Mouse (Mus musculus): ENCODE measurements around the gene Nhsl2. TPM values are rescaled to one million over a fixed set of nuclear protein-coding genes. Genes with fewer than 3 reads are reported as not detected.
A peak's percentile ranks its signal among the peaks of the same experiment; 100 is the strongest.

Gene Nhsl2
- polyA plus RNA-seq, 1 experiment from 2014 or later, result 6.7 TPM

DNA sequence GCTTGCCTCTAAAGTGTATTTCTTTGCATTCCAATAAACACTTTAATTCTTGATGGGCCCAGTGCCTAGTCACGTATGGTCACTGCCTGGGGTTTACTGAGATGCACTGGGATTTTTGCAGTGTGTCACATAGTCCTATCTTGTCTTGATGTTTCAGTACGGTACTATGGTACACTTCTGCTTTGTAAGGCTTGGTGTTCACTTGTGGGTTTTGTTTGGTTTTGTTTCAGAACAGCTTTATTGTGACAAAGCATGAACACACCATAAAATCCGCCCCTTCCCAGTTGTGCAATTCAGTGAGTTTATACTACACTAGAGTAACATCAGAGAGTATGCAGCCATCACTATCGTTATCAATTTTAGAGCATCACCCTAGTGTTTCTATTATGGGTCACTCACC lies 204.8 kb downstream of the Nhsl2 start:
- Histone ChIP-seq H3K36me3 (no peaks in the 10 kb centered on the region), H3K9ac (no peak overlapping the region), H3K27me3 (no peaks in the 10 kb centered on the region; the same call in 1 of the 2 replicates), H3K4me2 (no peak overlapping the region), H3K4me1 (replicated peaks) (no peaks in the 10 kb centered on the region), H3K4me3 (no peak overlapping the region), H3K9me3 (replicated peaks) (no peaks in the 10 kb centered on the region), H3K27ac (no peak overlapping the region)
- ATAC-seq (replicated peaks; ENCODE audit: insufficient number of reproducible peaks, insufficient read depth, low FRiP score, low read depth), result no peak
- WGBS, result 78% methylated on average over 4 of the region's 4 CpGs

DNA sequence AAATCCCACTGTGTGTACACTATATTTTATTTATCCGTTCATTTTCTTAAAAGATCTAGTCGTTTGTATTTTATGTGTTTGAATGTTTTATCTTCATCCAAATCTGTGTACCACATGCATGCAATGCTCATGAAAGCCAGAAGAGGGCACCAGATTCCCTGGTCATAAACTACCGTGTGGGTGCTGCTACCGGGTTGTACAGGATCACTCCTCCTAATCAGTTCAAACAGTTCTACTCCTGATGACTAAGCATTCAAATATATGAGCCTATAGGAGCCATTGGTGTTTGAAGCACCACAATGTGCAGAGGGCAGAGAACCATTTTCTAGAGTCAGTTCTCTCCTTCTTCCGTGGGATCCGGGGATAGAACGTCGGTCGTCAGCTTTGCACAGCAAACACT lies 210.3 kb downstream of the Nhsl2 start:
- Histone ChIP-seq H3K4me1 (replicated peaks) (peaks cover 9% of the 10 kb centered on the region), H3K27me3 (no peaks in the 10 kb centered on the region), H3K9ac (no peak overlapping the region), H3K36me3 (no peaks in the 10 kb centered on the region), H3K27ac (no peak overlapping the region), H3K9me3 (replicated peaks) (no peaks in the 10 kb centered on the region), H3K4me2 (no peak overlapping the region), H3K4me3 (no peak overlapping the region)
- ATAC-seq (replicated peaks; ENCODE audit: insufficient number of reproducible peaks, insufficient read depth, low FRiP score, low read depth), result no peak
- WGBS, result 63% methylated on average over 9 of the region's 9 CpGs

DNA sequence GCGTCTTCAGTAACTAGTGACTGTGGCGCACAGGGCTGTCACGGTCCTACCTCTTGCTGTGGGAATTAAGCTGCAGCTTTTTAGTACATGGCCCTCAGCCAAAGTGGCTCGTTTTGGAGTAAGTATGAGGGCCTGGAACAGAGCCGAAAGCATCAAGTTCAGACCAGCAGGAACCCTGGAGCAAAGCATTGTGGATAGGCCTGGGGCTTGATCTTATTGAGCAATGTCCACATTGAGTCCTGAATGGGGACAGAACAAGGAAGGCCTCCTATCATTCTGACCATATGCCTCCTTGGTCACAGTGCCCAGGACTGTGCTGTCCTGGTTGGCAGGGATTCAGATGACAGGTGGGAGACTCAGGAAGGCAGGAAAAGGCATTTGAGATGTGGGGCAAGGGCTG lies 211.1 kb downstream of the Nhsl2 start:
- Histone ChIP-seq H3K27ac (0 out of 2 replicates have a peak overlapping the region, but pooled peaks have one; percentile 27), H3K9me3 (replicated peaks) (no peaks in the 10 kb centered on the region), H3K4me1 (replicated peaks) (peaks cover 9% of the 10 kb centered on the region), H3K4me2 (no peak overlapping the region), H3K9ac (no peak overlapping the region), H3K36me3 (no peaks in the 10 kb centered on the region), H3K27me3 (no peaks in the 10 kb centered on the region), H3K4me3 (no peak overlapping the region)
- ATAC-seq (replicated peaks; ENCODE audit: insufficient number of reproducible peaks, insufficient read depth, low FRiP score, low read depth), result no peak
- WGBS, result 58% methylated on average over 5 of the region's 5 CpGs

DNA sequence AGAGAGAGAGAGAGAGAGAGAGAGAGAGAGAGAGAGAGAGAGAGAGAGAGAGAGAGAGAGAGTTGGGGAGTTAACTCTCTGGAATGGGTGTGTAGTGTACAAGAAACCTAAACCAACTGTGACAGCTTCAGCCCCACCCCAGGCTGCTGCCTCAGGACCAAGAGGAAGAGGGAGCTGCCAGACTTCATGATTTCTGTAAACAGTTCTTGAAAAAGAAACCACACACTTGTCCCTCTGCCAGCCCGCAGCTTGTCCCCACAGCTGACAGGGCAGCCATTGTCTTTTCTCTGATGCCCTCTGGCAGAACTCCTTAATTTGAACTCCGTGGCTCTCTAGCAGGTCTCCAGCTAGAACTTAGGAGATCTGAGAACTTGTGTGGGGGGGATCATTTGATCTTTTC lies 211.7 kb downstream of the Nhsl2 start:
- Histone ChIP-seq H3K4me1 (replicated peaks) (peaks cover 11% of the 10 kb centered on the region), H3K4me2 (no peak overlapping the region), H3K27ac (peak overlapping the region; percentile 24; the same call in 1 of the 2 replicates), H3K36me3 (no peaks in the 10 kb centered on the region), H3K9me3 (replicated peaks) (no peaks in the 10 kb centered on the region), H3K9ac (no peak overlapping the region), H3K4me3 (no peak overlapping the region), H3K27me3 (no peaks in the 10 kb centered on the region)
- ATAC-seq (replicated peaks; ENCODE audit: insufficient number of reproducible peaks, insufficient read depth, low FRiP score, low read depth), result no peak
- 34% methylated on average over 2 of the region's 2 CpGs for WGBS

DNA sequence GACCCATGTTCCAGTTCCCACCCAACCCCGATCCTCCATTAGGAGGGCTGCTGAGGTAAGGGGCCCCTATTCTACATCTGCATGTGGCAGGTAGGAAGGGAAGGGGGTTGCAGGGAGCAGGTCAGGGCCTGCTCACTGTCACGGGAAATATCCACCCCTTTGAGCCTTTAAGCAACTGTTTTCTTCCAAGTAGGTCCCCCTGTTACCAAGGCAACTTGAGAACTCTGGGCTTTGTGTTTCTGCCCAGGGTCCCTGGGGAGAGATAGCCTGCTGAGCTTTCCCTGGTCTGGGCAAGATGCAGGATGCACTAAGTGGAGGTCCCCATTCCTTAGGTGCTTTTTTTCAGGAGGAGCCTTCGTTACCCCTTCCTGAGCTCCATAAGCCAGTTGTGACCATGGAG lies 214.9 kb downstream of the Nhsl2 start:
- Histone ChIP-seq H3K27ac (no peak overlapping the region), H3K4me1 (replicated peaks) (peaks cover 13% of the 10 kb centered on the region), H3K27me3 (no peaks in the 10 kb centered on the region), H3K4me2 (no peak overlapping the region), H3K9ac (no peak overlapping the region), H3K9me3 (replicated peaks) (no peaks in the 10 kb centered on the region), H3K36me3 (no peaks in the 10 kb centered on the region), H3K4me3 (no peak overlapping the region)
- WGBS, result 53% methylated on average over 3 of the region's 3 CpGs
- no peak for ATAC-seq (replicated peaks; ENCODE audit: insufficient number of reproducible peaks, insufficient read depth, low FRiP score, low read depth)

DNA sequence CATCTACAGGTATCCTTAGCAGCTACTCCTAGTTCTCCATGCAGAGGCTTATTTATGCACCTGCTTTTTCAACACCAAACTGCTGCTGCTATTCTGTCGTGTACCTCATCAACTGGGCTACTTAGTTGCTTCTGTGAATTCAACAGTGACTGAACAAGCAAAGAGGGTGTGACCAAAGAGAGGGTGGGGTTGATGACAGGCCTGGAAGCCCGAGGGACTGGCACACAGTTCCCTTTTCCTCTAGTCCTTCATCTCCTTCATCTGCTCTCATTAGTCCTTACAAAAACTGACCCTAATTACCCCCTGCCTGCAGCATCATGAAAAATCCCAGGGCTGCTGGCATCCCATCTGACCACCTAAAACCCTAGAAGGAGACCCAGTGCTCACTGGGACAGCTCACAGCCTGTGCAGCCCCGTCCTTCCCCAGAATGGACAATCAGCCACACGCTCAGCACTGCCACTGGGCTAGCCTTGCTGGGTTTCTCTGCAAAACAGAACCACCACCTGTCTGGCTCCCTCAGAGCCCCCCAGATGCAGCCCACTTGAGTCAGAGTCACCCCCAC lies 216.1 kb downstream of the Nhsl2 start:
- 44% methylated on average over 4 of the region's 4 CpGs for WGBS
- H3K4me3 ChIP-seq, result no peak overlapping the region

DNA sequence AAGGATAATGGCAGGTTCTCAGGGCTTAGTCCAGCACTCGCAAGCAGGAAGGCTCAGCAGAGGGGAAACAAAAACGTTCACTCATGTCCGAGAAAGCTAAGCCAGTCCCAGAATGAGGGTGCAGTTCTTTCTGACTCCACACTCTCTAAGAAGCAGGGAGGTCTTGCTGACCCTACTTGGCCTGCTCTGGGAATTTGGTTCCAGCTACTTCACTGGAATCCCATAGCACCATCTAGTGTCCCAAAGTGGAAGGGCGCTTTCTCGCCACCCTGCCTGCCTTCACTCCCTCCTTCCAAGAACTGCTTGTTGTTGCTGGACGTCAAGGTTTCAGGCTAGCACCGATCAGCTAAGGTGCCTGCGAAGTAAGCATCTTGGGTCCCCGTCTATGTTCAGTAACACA lies 216.9 kb downstream of the Nhsl2 start:
- H3K27me3 ChIP-seq, result no peaks in the 10 kb centered on the region
- no peaks in the 10 kb centered on the region for H3K36me3 ChIP-seq
- no peak for ATAC-seq (replicated peaks; ENCODE audit: insufficient number of reproducible peaks, insufficient read depth, low FRiP score, low read depth)
- WGBS, result 24% methylated on average over 9 of the region's 9 CpGs
- H3K9me3 ChIP-seq (replicated peaks), result no peaks in the 10 kb centered on the region
- H3K4me1 ChIP-seq (replicated peaks), result peaks cover 14% of the 10 kb centered on the region
- H3K4me3 ChIP-seq, result no peak overlapping the region
- no peak overlapping the region for H3K27ac ChIP-seq
- no peak overlapping the region for H3K4me2 ChIP-seq
- H3K9ac ChIP-seq, result no peak overlapping the region

More for the DNA sequence above, 216.1 kb downstream of the Nhsl2 start:
- Histone ChIP-seq H3K27me3 (no peaks in the 10 kb centered on the region), H3K4me2 (no peak overlapping the region), H3K36me3 (no peaks in the 10 kb centered on the region), H3K4me1 (replicated peaks) (peaks cover 16% of the 10 kb centered on the region), H3K9ac (no peak overlapping the region), H3K27ac (no peak overlapping the region), H3K9me3 (replicated peaks) (no peaks in the 10 kb centered on the region)
- ATAC-seq (replicated peaks; ENCODE audit: insufficient number of reproducible peaks, insufficient read depth, low FRiP score, low read depth), result no peak

DNA sequence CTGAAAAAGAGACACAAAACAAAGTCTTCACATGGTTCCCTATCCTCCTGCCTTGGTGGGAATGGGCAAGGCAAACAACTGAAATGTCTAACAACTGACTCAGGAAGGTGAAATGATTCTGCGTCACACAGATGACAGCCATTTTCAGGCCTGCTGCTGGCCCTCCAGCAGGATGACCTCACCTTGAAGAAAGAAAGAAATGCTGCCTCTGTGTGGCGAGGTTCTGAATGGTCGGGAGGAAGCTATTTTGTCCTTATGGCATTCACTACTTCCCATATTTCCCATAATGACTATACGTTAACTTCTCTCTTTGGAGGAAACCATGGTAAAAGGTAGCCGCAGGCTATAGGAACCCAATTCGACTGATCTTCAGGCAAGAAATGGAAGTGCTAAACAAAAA lies 217.9 kb downstream of the Nhsl2 start:
- no peak overlapping the region for H3K27ac ChIP-seq
- no peaks in the 10 kb centered on the region for H3K9me3 ChIP-seq (replicated peaks)
- WGBS, result 72% methylated on average over 6 of the region's 6 CpGs
- no peak overlapping the region for H3K4me2 ChIP-seq
- ATAC-seq (replicated peaks; ENCODE audit: insufficient number of reproducible peaks, insufficient read depth, low FRiP score, low read depth), result no peak
- no peak overlapping the region for H3K9ac ChIP-seq
- peaks cover 18% of the 10 kb centered on the region for H3K4me1 ChIP-seq (replicated peaks)
- H3K36me3 ChIP-seq, result no peaks in the 10 kb centered on the region
- no peaks in the 10 kb centered on the region for H3K27me3 ChIP-seq
- no peak overlapping the region for H3K4me3 ChIP-seq

DNA sequence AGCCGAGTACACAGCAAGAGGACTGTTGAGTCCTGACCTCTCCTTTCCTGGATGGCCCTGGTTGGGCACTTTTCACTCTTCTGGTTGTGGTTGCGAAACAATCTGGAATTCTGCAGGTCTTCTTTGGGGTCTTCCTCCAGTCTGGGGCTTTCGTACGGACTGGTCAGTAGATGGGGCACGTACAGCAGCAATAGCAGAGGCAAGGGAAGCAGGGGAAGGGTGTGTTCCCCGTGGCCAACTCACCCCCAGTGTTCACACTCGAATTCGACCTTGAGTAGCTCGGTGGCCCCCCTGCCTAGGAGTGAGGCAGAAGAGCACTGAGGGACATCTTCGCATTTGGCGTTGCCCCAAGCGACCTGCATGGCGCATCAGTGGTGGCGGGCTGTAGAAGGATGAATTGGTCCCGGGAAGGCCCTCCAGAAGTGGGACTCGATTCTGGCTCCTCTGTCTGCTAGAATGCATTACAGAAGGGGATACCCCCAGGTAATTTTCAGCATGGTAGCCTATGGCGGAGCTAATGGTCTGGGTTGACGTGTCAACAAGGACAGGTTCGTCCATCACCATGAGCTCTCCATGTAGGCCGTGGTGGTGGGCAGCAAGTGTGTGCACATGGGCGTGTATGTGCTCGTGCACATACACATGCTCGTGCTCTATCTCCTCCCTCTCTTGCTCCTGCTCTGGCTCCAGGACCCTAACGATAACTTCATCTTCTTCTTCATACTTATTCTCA lies 219.8 kb downstream of the Nhsl2 start:
- H3K9me3 ChIP-seq (replicated peaks), result no peaks in the 10 kb centered on the region
- WGBS, result 91% methylated on average over 24 of the region's 24 CpGs
- no peak overlapping the region for H3K4me3 ChIP-seq
- ATAC-seq (replicated peaks; ENCODE audit: insufficient number of reproducible peaks, insufficient read depth, low FRiP score, low read depth), result no peak
- no peaks in the 10 kb centered on the region for H3K36me3 ChIP-seq
- H3K4me2 ChIP-seq, result no peak overlapping the region
- no peak overlapping the region for H3K9ac ChIP-seq
- H3K27me3 ChIP-seq, result no peaks in the 10 kb centered on the region
- H3K27ac ChIP-seq, result no peak overlapping the region
- H3K4me1 ChIP-seq (replicated peaks), result peaks cover 17% of the 10 kb centered on the region

DNA sequence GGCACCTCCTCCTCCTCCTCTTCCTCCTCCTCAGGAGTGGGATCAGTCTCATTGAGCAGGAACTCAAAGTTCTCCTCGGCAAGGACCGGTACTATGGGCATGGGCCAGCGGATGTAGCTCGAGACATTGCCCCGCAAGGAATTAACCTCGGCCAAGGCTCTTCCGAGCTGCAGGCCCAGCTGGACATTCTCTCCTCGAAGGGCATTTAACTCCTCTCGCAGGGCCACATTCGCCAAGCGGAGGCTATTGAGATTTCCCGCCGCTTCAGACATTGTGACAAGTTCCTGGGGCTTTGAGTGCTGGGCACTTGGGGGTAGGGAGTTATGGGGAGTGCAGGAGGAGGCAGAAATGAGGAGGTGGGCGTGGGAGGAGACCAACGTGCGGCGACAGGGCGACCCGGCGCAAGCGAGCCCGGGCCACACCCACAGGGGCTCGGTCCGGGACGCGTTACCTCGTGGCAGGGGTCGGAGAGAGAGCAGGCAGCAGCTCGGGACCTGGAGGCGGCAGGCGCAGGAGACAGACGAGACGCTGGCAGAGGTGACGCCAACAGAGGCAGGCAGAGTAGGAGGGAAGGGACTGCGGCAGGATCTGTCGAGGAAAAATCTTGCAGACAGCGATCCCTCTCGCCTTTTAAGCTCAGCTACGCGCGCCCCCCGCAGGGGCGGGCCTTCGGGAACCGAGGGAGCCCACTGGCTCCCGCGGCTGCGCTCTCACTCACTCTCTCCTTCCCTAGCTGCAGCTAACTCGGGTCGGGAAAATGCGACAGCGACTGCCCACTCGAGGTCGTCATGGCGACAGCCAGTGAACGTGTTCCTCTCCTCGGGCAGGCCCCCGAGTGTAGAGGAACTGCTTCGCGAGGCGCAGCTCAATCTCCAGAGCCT lies 221.6 kb downstream of the Nhsl2 start, which contains the start of gene Rtl5:
TSS of gene Rtl5 (minus strand) at position 714 of the 881 bp plus-strand sequence.
- peaks cover 13% of the 10 kb centered on the region for H3K4me1 ChIP-seq (replicated peaks)
- peak within 1 kb of the TSS; percentile 58 for H3K4me3 ChIP-seq
- H3K27me3 ChIP-seq, result no peaks in the 10 kb centered on the region
- H3K9ac ChIP-seq, result peak within 1 kb of the TSS; percentile 55
- H3K36me3 ChIP-seq, result no peaks in the 10 kb centered on the region
- H3K4me2 ChIP-seq, result peak within 1 kb of the TSS; percentile 81
- peak; percentile 83 for ATAC-seq (replicated peaks; ENCODE audit: insufficient number of reproducible peaks, insufficient read depth, low FRiP score, low read depth)
- 12% methylated on average over 61 of the region's 61 CpGs for WGBS
- peak within 1 kb of the TSS; percentile 78 for H3K27ac ChIP-seq
- H3K9me3 ChIP-seq (replicated peaks), result no peaks in the 10 kb centered on the region

DNA sequence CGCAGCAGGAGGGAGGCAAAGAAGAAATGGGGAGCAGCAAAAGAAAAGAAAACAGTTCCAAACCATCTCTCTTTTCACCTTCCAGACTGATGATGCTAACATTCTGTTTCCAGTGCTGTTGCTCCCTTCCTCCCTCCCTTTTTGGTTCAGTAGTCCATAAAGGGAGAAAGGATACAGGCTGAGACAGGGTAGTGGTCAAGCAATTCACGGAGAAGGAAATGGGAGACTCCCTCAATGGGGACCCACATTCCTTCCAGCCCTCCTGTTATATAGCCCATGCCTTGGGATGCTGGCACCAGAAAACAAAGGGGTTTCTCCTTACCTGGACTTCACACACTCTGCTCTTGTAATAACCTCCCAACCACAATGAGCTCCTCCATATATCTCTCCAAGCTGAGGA lies 222.3 kb downstream of the Nhsl2 start:
- peak overlapping the region; percentile 58 for H3K4me3 ChIP-seq
- peak overlapping the region; percentile 81 for H3K4me2 ChIP-seq
- 17% methylated on average over 2 of the region's 2 CpGs for WGBS
- no peak for ATAC-seq (replicated peaks; ENCODE audit: insufficient number of reproducible peaks, insufficient read depth, low FRiP score, low read depth)
- H3K27ac ChIP-seq, result peak overlapping the region; percentile 78
- no peaks in the 10 kb centered on the region for H3K9me3 ChIP-seq (replicated peaks)
- no peaks in the 10 kb centered on the region for H3K27me3 ChIP-seq
- peaks cover 10% of the 10 kb centered on the region for H3K4me1 ChIP-seq (replicated peaks)
- H3K36me3 ChIP-seq, result no peaks in the 10 kb centered on the region
- H3K9ac ChIP-seq, result no peak overlapping the region
